Mouse (Mus musculus) ES-E14 (cell line): ENCODE measurements around the gene Cyp4a32. TPM values are rescaled to one million over a fixed set of nuclear protein-coding genes. Genes with fewer than 3 reads are reported as not detected.
"Not testable (repeated sequence)": the region's sequence is repeated elsewhere in the genome, so short reads cannot be mapped to it uniquely, and the experiment has no call there.

Experiments
- DNase-seq: peaks from one replicate; pipeline ENCODE4 v3.0.0-alpha.2; 2013; ENCODE audit warnings: low read depth, low spot score
- H3K27ac ChIP-seq: 2 replicates; pipeline ENCODE4 v1.5.1; 2012; ENCODE audit warnings: low read depth, mild to moderate bottlenecking, low read length, moderate library complexity, mixed read lengths; ENCODE audit not compliant: poor library complexity, insufficient read depth, severe bottlenecking
- H3K36me3 ChIP-seq: 2 replicates; pipeline ENCODE4 v1.6.1; 2012; ENCODE audit warnings: mild to moderate bottlenecking, low read length, moderate library complexity, mixed read lengths; ENCODE audit not compliant: control insufficient read depth, poor library complexity, insufficient read depth, severe bottlenecking
- H3K4me1 ChIP-seq, 2 experiments: fragments of 150-350 bp in 1 of 2; sonication (generic) in 1 of 2; 2 replicates each; pipeline ENCODE4 v1.6.1; 2012; ENCODE audit warnings: low read length in 2 of 2, mild to moderate bottlenecking in 1 of 2, mixed read lengths in 1 of 2; ENCODE audit not compliant: control insufficient read depth in 2 of 2, insufficient read depth in 2 of 2, poor library complexity in 1 of 2
- H3K4me3 ChIP-seq, 2 experiments: fragments of 150-350 bp in 1 of 2; sonication (generic) in 1 of 2; 2 replicates each; pipeline ENCODE4 v1.5.1; 2012; ENCODE audit warnings: low read length in 2 of 2, low read depth in 1 of 2, mild to moderate bottlenecking in 1 of 2, mixed read lengths in 1 of 2; ENCODE audit not compliant: insufficient read depth in 1 of 2, poor library complexity in 1 of 2, severe bottlenecking in 1 of 2
- H3K9ac ChIP-seq: 2 replicates; pipeline ENCODE4 v1.6.1; 2012; ENCODE audit warnings: low read depth, mild to moderate bottlenecking, low read length, mixed read lengths; ENCODE audit not compliant: poor library complexity, insufficient read depth, severe bottlenecking
- H3K9me3 ChIP-seq: fragments of 150-350 bp; sonication (generic); 2 replicates; pipeline ENCODE4 v1.6.1; 2012; ENCODE audit warnings: low read depth, mild to moderate bottlenecking, low read length; ENCODE audit not compliant: control insufficient read depth, insufficient read depth
- CHD2 ChIP-seq: IDR thresholded peaks from 2 replicates; pipeline ENCODE4 v1.6.1; 2014; ENCODE audit warnings: mild to moderate bottlenecking, low read depth, low read length, inconsistent platforms
- HCFC1 ChIP-seq: IDR thresholded peaks from 2 replicates; pipeline ENCODE4 v1.6.1; 2012; ENCODE audit warnings: low read length, inconsistent platforms, borderline replicate concordance; ENCODE audit not compliant: insufficient read depth
- MAFK ChIP-seq: IDR thresholded peaks from 2 replicates; pipeline ENCODE4 v1.6.1; 2014; ENCODE audit warnings: mild to moderate bottlenecking, low read depth, low read length, inconsistent platforms; ENCODE audit not compliant: insufficient read depth
- ZC3H11A ChIP-seq: IDR thresholded peaks from 2 replicates; pipeline ENCODE4 v1.6.1; 2012; ENCODE audit warnings: low read depth, mild to moderate bottlenecking, inconsistent platforms, low read length, borderline replicate concordance
- ZNF384 ChIP-seq: IDR thresholded peaks from 2 replicates; pipeline ENCODE4 v1.6.1; 2012; ENCODE audit warnings: low read depth, low read length, inconsistent platforms
- in situ Hi-C, 2 experiments: fragments of 600-800 bp; cut with MboI; formaldehyde crosslinking; loops; one replicate each; pipeline ENCODE4 v1.15.1; 2025; ENCODE audit warnings: low sequenced_read_pairs in 2 of 2, inconsistent platforms in 1 of 2; ENCODE audit not compliant: unreplicated experiment in 2 of 2
- total RNA-seq: library from RNA; depleted of rRNA; stranded (reverse); fragments of 300-350 nt; gene quantifications from 2 replicates; pipeline ENCODE4 v1.2.3, GENCODE M21; 2012

The Cyp4a32 gene
- total RNA-seq, 1 experiment = not detected

- in situ Hi-C loops = no loop called here
- Histone ChIP-seq H3K9ac (no peak overlapping the region), H3K36me3 (no peaks in the 10 kb centered on the region), H3K9me3 (no peaks in the 10 kb centered on the region), H3K27ac (no peak overlapping the region), H3K4me3 (no peak overlapping the region), H3K4me1 (no peaks in the 10 kb centered on the region)
- DNase-seq = no peak
- TF ChIP-seq ZC3H11A (no peak), HCFC1 (no peak), CHD2 (no peak), ZNF384 (no peak), MAFK (no peak)
Measured at GRCm38 (mm10) chr4:115645371-115645770, 44.6 kb downstream of the Cyp4a32 start.

- Histone ChIP-seq H3K9ac (no peak within 1 kb of the TSS), H3K4me3 (no peak within 1 kb of the TSS), H3K4me1 (no peaks in the 10 kb centered on the region), H3K9me3 (no peaks in the 10 kb centered on the region), H3K27ac (no peak within 1 kb of the TSS), H3K36me3 (no peaks in the 10 kb centered on the region)
- in situ Hi-C loops = no loop called here
- no peak for DNase-seq
- TF ChIP-seq ZC3H11A (no peak), CHD2 (no peak), HCFC1 (no peak), ZNF384 (no peak), MAFK (no peak)
Measured at GRCm38 (mm10) chr4:115647580-115647979, 46.8 kb downstream of the Cyp4a32 start, which contains the start of gene Cyp4b1. Cyp4b1 (minus strand) TSS chr4:115647723.

- Histone ChIP-seq H3K9me3 (no peaks in the 10 kb centered on the region), H3K27ac (no peak overlapping the region), H3K4me3 (no peak overlapping the region), H3K36me3 (no peaks in the 10 kb centered on the region), H3K9ac (no peak overlapping the region), H3K4me1 (no peaks in the 10 kb centered on the region)
- DNase-seq = no peak
- TF ChIP-seq HCFC1 (no peak), ZNF384 (no peak), ZC3H11A (no peak), MAFK (no peak), CHD2 (no peak)
- in situ Hi-C loops = no loop called here
Measured at GRCm38 (mm10) chr4:115648752-115649151, 48.0 kb downstream of the Cyp4a32 start.

- Histone ChIP-seq H3K36me3 (no peaks in the 10 kb centered on the region), H3K4me1 (no peaks in the 10 kb centered on the region), H3K27ac (no peak overlapping the region), H3K9ac (no peak overlapping the region), H3K4me3 (no peak overlapping the region), H3K9me3 (no peaks in the 10 kb centered on the region)
- no peak for DNase-seq
- in situ Hi-C loops = no loop called here
- no peak for TF ChIP-seq HCFC1
- TF ChIP-seq ZC3H11A = no peak
- no peak for TF ChIP-seq MAFK
- TF ChIP-seq ZNF384 = no peak
- TF ChIP-seq CHD2 = no peak
Measured at GRCm38 (mm10) chr4:115649344-115649743, 48.6 kb downstream of the Cyp4a32 start.

GRCm38 (mm10) chr4:115650866-115651265 lies 50.1 kb downstream of the Cyp4a32 start:
- Histone ChIP-seq H3K27ac (no peak overlapping the region), H3K9me3 (no peaks in the 10 kb centered on the region), H3K9ac (no peak overlapping the region), H3K4me3 (no peak overlapping the region), H3K4me1 (no peaks in the 10 kb centered on the region), H3K36me3 (no peaks in the 10 kb centered on the region)
- no peak for DNase-seq
- in situ Hi-C loops = no loop called here
- no peak for TF ChIP-seq HCFC1
- TF ChIP-seq ZNF384 = no peak
- no peak for TF ChIP-seq MAFK
- no peak for TF ChIP-seq ZC3H11A
- no peak for TF ChIP-seq CHD2

- H3K9me3 ChIP-seq, DNase-seq, H3K27ac ChIP-seq, H3K4me1 ChIP-seq, in situ Hi-C loops, H3K36me3 ChIP-seq, H3K9ac ChIP-seq, H3K4me3 ChIP-seq: not testable (repeated sequence)
Measured at GRCm38 (mm10) chr4:115655841-115656534, 55.2 kb downstream of the Cyp4a32 start.

GRCm38 (mm10) chr4:115656535-115656922 lies 55.8 kb downstream of the Cyp4a32 start:
- H3K36me3 ChIP-seq, DNase-seq, H3K9me3 ChIP-seq, H3K9ac ChIP-seq, H3K4me1 ChIP-seq, in situ Hi-C loops, H3K4me3 ChIP-seq, H3K27ac ChIP-seq: not testable (repeated sequence)
